Mouse (Mus musculus): ENCODE data around the gene Mmp17.

Mmp17 gene

DNA sequence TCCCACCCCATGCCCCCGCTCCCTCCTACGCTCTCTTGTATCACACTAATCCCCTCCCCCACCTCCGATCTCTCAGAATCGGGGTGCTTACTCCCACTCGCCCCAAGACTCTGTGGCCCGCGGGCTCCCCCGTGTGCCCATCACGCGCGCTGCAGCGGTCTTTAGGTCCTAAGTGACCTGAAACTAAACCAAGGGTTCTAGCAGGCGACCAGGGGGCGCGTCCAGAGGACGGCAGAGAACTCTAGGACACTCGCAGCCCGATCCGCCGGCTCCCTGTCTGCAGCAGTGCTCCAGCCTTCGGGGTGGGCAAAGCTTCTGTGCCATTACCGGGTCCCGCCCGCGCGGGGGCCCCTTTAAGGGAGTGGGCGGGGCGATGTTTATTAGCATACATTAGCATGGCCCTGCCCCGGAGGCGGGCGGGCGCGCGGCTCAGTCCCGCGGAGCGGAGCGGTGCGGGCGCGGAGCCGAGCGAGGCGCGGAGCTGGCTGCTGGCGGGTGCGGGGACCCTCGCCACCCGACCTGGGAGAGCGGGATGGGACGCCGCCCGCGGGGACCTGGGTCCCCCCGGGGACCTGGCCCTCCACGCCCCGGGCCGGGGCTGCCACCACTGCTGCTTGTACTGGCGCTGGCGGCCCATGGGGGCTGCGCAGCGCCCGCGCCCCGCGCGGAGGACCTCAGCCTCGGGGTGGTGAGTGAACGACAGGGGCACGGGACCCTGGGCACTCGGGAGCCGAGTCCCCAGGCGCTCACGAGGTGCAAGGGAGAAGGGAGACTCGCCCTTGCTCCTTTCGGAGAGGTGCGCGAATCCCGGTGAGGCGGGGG, at the start of gene Mmp17:
Gene Mmp17, plus strand, starts transcription at position 409 of the 822 bp plus-strand sequence.
- DNase-seq = peak; percentile 72 to 88

DNA sequence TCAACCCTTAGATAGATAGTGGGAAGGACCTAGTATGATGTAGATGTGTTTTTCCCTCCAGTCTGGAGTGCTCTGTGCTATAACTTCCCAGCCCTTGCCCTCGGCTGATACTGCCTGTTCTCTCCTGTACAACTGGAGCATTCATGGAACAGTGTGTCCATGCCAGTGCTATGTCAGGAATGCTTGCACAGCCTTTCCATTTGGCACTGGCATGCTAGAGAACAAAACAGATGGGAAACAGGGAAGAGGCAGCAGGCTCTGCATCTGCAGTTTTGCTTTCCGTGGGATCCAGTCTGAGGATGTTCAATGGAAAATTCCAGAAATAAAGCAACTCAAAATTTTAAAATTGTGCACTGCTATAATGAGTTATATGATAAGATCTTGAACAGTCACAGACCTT, 49.5 kb upstream of the Mmp17 start:
- DNase-seq = no peak

GRCm38 (mm10) chr5:129535021-129535420, 48.9 kb upstream of the Mmp17 start:
- DNase-seq = no peak

DNA sequence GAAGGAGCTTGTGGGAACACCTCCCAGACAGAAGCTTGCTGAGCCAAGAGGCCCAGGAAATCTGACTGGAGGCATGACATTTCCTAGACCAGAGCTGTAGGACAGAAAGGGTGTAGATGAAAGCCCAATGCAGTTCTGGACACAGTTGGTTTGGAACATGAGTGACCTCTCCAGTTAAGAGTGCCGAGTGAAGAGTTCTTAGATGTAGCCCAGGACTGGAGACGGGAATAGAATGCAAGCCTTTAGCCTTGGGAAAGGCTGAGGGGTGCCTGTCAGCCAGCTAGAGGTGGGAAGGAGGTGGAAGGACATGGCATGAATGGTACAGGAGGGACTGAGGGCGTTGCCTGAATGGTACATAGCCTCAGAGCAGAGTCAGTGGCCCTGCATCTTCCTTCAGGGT, 48.5 kb upstream of the Mmp17 start:
- no peak for DNase-seq

DNA sequence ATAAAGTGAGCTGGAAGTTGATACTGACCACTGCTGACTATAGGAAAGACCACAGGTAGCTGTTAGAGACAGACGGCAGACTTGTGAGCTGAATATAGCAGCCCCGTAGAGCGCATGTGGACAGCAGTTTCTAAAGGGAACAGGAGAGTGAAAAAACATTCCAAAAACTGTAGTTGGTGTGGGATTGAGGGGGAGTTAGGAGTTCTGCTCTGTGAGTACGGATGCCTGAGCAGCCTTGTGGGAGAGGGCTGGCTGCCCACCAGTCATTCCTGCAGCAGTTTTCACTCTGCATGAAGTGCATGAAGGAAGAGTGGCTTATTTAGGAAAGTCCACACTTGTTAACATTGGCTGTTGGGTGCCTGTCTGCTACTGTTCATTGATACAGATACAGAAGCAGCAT, 45.1 kb upstream of the Mmp17 start:
- DNase-seq = no peak

- DNase-seq = no peak
Observed at GRCm38 (mm10) chr5:129542236-129542635, 41.7 kb upstream of the Mmp17 start.

DNA sequence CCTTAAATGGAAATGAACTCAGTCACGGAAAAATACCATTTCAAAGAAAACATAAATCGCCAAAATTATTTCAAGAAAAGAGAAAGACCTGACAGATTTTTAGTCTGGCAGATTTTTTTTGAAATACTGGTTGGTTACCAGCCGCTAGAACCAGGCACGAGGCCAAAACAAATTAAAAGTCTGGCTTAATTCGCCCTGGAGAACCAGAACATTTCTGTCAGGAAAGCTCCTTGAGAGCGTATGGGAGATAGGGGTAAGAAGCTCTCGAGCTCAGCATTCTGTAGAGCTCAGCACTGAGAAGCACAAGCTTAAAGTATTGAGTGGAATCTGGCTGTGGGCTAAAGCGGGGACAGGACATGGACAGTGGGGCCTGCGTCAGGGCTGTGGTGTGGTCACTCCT, 38.2 kb upstream of the Mmp17 start:
- DNase-seq = no peak

- DNase-seq = no peak
Observed at GRCm38 (mm10) chr5:129549716-129550115, 34.3 kb upstream of the Mmp17 start.

GRCm38 (mm10) chr5:129550790-129551189, 33.2 kb upstream of the Mmp17 start:
- no peak for DNase-seq

DNA sequence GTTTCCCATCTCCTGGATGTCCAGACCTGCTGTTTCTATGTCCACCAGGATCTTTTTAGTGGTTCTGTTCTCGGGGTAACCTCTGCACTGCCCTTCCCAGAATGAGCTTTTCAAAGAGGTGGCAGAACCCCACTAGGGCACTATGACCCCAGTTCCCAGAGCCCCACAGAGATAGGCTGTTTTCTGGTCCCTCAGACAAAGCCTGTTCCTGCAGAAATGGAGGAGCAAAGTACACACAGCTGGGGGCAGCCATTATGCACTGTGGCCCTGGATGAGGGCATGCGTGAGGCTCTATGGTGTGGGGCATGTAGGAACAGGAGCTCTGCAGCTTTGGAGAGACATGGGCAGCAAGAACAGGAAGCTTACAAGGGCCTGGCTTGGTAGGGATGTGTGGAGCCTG, 32.0 kb upstream of the Mmp17 start:
- DNase-seq = no peak

DNA sequence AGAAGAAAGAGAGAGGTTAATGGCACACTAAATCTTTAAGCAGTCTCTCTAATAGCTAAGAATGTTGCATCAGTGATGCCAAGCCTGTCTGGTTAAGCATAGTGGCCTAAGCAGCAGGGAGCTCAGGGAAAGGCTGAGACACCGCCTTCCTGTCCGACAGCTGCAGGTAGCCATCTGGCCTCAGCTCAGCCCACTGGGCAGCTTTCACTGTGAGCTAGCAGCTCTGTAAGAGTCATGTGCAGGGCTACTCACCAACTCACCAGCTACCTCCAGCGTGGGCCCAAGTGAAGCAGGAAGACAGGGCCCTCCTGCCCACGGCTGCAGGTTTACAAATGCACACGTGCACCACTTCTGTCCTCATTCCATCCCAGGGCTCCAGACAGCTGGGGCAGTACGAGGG, 30.3 kb upstream of the Mmp17 start:
- no peak for DNase-seq

DNA sequence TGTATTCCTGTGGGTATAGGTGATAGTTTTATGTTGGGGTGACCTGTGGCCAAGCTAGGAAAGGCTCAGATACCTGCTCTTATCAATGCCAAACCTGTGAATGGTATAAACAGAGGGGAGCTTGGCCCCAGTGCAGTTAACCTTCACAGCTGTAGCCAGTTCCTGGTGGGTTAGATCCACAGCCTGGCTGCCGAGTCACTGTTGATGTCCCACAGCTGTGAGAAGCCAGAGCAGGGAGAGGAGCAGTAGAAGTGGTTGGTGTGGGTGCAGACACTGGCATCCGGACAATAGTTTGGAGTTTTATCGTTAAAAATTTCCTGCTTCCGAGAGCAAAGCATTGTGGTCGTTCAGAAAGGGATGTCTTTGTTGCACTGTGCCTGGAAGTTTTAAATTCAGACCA, 25.4 kb upstream of the Mmp17 start:
- DNase-seq = no peak

- DNase-seq = no peak
Observed at GRCm38 (mm10) chr5:129559283-129559682, 24.7 kb upstream of the Mmp17 start.

- DNase-seq = no peak
Observed at GRCm38 (mm10) chr5:129562342-129562741, 21.6 kb upstream of the Mmp17 start.

DNA sequence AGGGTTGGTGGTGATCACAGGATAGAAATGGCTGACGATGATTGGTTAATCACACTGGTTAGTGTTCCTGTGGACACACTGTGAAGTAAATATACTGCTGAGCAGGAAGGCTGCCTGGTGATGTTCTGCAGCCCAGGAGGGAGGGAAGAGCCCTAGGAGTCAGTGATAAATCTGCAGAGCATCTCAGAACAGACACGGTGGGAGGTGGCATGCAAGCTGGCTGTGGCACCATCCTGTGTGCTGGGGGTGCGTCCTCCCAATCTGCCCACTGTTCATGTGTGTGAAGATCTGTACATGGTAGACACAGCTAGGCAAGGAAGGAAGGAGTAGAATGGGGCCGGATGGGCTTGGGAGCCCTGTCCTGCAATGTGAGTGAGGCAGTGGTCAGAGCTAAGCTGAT, 15.4 kb upstream of the Mmp17 start:
- no peak for DNase-seq

DNA sequence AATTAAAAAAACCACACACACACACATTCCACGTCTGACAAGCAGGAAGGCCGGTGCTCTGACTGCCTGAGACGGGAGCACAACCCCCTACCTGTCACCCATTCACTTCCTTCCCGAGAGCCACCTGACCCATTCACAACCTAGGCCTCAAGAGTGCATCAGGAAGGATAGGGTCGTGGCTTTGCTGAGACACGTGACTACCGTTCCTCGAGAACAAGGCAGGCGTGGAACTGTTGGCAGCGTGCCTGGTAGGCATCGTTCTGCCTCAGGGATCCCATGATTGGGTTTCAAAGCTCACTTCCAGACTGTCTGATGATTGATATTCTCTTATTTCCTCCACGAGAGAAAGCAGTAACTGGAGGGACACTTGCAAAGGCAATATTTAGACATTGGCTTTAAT, 5.8 kb upstream of the Mmp17 start:
- DNase-seq = no peak

- DNase-seq = no peak
Observed at GRCm38 (mm10) chr5:129580046-129580445, 3.9 kb upstream of the Mmp17 start.

DNA sequence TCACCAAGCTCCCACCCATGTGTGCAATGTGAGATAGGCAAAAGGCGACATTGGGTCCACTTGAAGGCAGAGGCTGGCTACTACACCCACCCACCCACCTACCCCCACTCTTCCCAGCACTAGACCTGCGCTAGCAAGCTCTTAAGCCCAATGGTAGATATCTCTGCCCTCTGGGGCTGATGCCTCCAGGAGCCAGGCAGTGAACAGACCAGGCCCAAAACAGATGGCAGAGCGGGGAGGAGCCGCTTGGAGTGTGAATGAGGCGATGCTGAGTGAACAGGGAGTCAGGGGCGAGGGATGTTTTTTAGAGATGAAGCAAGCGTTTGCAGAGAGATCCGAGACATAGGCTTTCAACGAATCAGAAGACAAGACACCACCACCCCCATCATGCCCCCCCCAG, 3.4 kb upstream of the Mmp17 start:
- DNase-seq = no peak

DNA sequence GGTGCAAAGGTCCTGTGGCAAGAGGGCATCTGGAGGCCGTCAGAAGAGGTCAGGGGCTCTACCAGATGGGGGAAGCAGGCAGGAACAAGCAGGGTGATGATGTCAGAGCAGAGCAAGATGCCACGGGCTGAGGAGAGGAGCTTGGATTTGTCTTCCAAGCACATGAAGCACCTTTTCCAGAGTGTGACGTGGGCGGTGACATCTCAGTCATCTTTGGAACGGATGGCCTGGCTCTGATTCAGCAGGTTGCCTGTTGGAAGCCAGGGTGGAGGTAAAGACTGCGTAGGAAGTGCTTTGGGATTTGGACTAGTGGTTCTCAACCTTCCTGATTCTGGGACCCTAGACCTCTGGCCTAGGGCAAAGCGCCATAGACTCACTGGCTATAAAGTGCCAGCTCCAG, 3.0 kb upstream of the Mmp17 start:
- no peak for DNase-seq

GRCm38 (mm10) chr5:129583331-129583730, 638 bp upstream of the Mmp17 start:
- DNase-seq = no peak

GRCm38 (mm10) chr5:129584583-129585541, 893 bp downstream of the Mmp17 start:
- peak; percentile 19 to 53 for DNase-seq

GRCm38 (mm10) chr5:129586016-129586415, 2.0 kb downstream of the Mmp17 start:
- DNase-seq = peak; percentile 69 to 87

- DNase-seq = no peak
Observed at GRCm38 (mm10) chr5:129586471-129586870, 2.5 kb downstream of the Mmp17 start.

GRCm38 (mm10) chr5:129590915-129591314, 6.9 kb downstream of the Mmp17 start:
- DNase-seq = no peak
